Mouse (Mus musculus): ENCODE results near the gene Thap4. TPM values are rescaled to one million over a fixed set of nuclear protein-coding genes. Genes with fewer than 3 reads are reported as not detected.

Thap4 gene
- polyA plus RNA-seq, 1 experiment from 2014 or later = 59.0 TPM

GRCm38 (mm10) chr1:93740671-93741070, 14.0 kb downstream of the Thap4 start:
- H3K27ac ChIP-seq (ENCODE audit: low read depth, low read length) = no peak overlapping the region
- no peak for ATAC-seq
- H3K27me3 ChIP-seq (replicated peaks; ENCODE audit: control insufficient read depth, insufficient read depth, low read length) = no peaks in the 10 kb centered on the region
- 89% methylated on average over 2 of the region's 2 CpGs for WGBS
- H3K9me3 ChIP-seq (ENCODE audit: control insufficient read depth) = no peaks in the 10 kb centered on the region
- H3K36me3 ChIP-seq (ENCODE audit: control insufficient read depth, insufficient read depth) = peaks cover 1% of the 10 kb centered on the region; the same call in 1 of the 2 replicates
- no peak overlapping the region for H3K9ac ChIP-seq (ENCODE audit: low read depth, low read length)
- H3K4me2 ChIP-seq (replicated peaks; ENCODE audit: low read depth) = no peak overlapping the region
- no peaks in the 10 kb centered on the region for H3K4me1 ChIP-seq (replicated peaks; ENCODE audit: control insufficient read depth, insufficient read depth, low read length)
- TF ChIP-seq CTCF (IDR thresholded peaks at IDR 0.05; ENCODE audit: low read depth) = no peak
- H3K4me3 ChIP-seq (ENCODE audit: low read depth, low read length) = no peak overlapping the region

- no peaks in the 10 kb centered on the region for H3K36me3 ChIP-seq (ENCODE audit: control insufficient read depth, insufficient read depth)
- no peak overlapping the region for H3K27ac ChIP-seq (ENCODE audit: low read depth, low read length)
- H3K4me1 ChIP-seq (replicated peaks; ENCODE audit: control insufficient read depth, insufficient read depth, low read length) = no peaks in the 10 kb centered on the region
- no peak overlapping the region for H3K9ac ChIP-seq (ENCODE audit: low read depth, low read length)
- H3K4me3 ChIP-seq (ENCODE audit: low read depth, low read length) = no peak overlapping the region
- ATAC-seq = no peak
- H3K9me3 ChIP-seq (ENCODE audit: control insufficient read depth) = no peaks in the 10 kb centered on the region
- TF ChIP-seq CTCF (IDR thresholded peaks at IDR 0.05; ENCODE audit: low read depth) = no peak
- no peak overlapping the region for H3K4me2 ChIP-seq (replicated peaks; ENCODE audit: low read depth)
- 85% methylated on average over 5 of the region's 5 CpGs for WGBS
- no peaks in the 10 kb centered on the region for H3K27me3 ChIP-seq (replicated peaks; ENCODE audit: control insufficient read depth, insufficient read depth, low read length)
Measured at GRCm38 (mm10) chr1:93737711-93738110, 17.0 kb downstream of the Thap4 start.

- Histone ChIP-seq H3K9me3 (ENCODE audit: control insufficient read depth) (no peaks in the 10 kb centered on the region), H3K4me1 (replicated peaks; ENCODE audit: control insufficient read depth, insufficient read depth, low read length) (no peaks in the 10 kb centered on the region; the same call in 1 of the 2 replicates), H3K36me3 (ENCODE audit: control insufficient read depth, insufficient read depth) (no peaks in the 10 kb centered on the region), H3K27ac (ENCODE audit: low read depth, low read length) (no peak overlapping the region), H3K4me2 (replicated peaks; ENCODE audit: low read depth) (no peak overlapping the region), H3K27me3 (replicated peaks; ENCODE audit: control insufficient read depth, insufficient read depth, low read length) (no peaks in the 10 kb centered on the region), H3K4me3 (ENCODE audit: low read depth, low read length) (no peak overlapping the region), H3K9ac (ENCODE audit: low read depth, low read length) (no peak overlapping the region)
- ATAC-seq = no peak
- 86% methylated on average over 3 of the region's 3 CpGs for WGBS
- no peak for TF ChIP-seq CTCF (IDR thresholded peaks at IDR 0.05; ENCODE audit: low read depth)
Measured at GRCm38 (mm10) chr1:93735859-93736258, 18.8 kb downstream of the Thap4 start.

- Histone ChIP-seq H3K4me3 (ENCODE audit: low read depth, low read length) (0 out of 2 replicates have a peak overlapping the region, but pooled peaks have one; percentile 16), H3K27me3 (replicated peaks; ENCODE audit: control insufficient read depth, insufficient read depth, low read length) (no peaks in the 10 kb centered on the region), H3K4me2 (replicated peaks; ENCODE audit: low read depth) (peak overlapping the region; percentile 47), H3K9ac (ENCODE audit: low read depth, low read length) (no peak overlapping the region), H3K9me3 (ENCODE audit: control insufficient read depth) (no peaks in the 10 kb centered on the region), H3K4me1 (replicated peaks; ENCODE audit: control insufficient read depth, insufficient read depth, low read length) (no peaks in the 10 kb centered on the region; the same call in 1 of the 2 replicates), H3K27ac (ENCODE audit: low read depth, low read length) (no peak overlapping the region), H3K36me3 (ENCODE audit: control insufficient read depth, insufficient read depth) (peaks cover 4% of the 10 kb centered on the region; the same call in 1 of the 2 replicates)
- no peak for TF ChIP-seq CTCF (IDR thresholded peaks at IDR 0.05; ENCODE audit: low read depth)
- 24% methylated on average over 3 of the region's 3 CpGs for WGBS
- peak; percentile 57; the same call in 1 of the 2 replicates for ATAC-seq
Measured at GRCm38 (mm10) chr1:93731880-93732281, 22.8 kb downstream of the Thap4 start.

DNA sequence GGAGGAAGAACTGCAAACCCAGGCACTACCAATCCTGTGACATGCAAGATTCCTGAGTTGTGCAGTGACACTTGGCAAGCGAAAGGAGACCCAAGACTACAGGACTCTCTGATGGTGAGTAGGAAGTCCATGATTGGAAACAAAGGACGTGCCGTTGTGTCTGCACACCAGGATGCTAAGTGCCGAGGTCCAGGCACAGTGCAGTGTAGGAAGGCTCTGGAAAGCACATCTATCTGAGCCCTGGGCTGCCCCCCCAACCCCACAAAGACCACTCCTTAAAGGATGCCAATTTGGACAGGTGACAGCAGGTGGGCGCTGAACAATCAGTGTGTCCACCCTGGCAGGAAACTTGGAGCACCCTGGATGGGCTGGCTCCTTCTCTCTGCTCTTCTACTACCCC, 23.6 kb downstream of the Thap4 start:
- Histone ChIP-seq H3K27me3 (replicated peaks; ENCODE audit: control insufficient read depth, insufficient read depth, low read length) (no peaks in the 10 kb centered on the region), H3K27ac (ENCODE audit: low read depth, low read length) (no peak overlapping the region; the same call in 1 of the 2 replicates), H3K9me3 (ENCODE audit: control insufficient read depth) (no peaks in the 10 kb centered on the region), H3K4me1 (replicated peaks; ENCODE audit: control insufficient read depth, insufficient read depth, low read length) (no peaks in the 10 kb centered on the region; the same call in 1 of the 2 replicates), H3K4me2 (replicated peaks; ENCODE audit: low read depth) (peak overlapping the region; percentile 47), H3K4me3 (ENCODE audit: low read depth, low read length) (0 out of 2 replicates have a peak overlapping the region, but pooled peaks have one; percentile 16), H3K9ac (ENCODE audit: low read depth, low read length) (no peak overlapping the region), H3K36me3 (ENCODE audit: control insufficient read depth, insufficient read depth) (peaks cover 4% of the 10 kb centered on the region; the same call in 1 of the 2 replicates)
- 88% methylated on average over 5 of the region's 5 CpGs for WGBS
- ATAC-seq = peak; percentile 39
- no peak for TF ChIP-seq CTCF (IDR thresholded peaks at IDR 0.05; ENCODE audit: low read depth)

DNA sequence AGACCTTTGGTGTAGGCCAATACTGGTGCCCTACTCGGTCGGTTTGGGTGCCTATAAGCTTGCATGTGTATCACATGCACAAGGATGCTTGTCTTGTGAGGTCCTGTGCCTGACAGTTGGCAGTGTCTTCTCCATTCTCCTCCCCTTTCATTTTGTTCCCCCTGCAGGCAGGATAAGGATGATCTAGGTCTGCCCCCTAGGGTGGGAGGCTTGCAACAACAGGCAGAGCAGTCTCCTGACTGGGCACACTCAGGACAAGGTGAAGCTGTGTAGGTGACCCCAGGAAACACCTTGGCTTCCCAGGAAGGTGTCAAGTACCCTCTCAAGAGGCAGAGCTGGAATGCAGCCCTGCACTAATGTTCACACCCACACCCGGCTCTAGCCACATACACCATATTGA, 27.7 kb downstream of the Thap4 start:
- Histone ChIP-seq H3K4me2 (replicated peaks; ENCODE audit: low read depth) (no peak overlapping the region), H3K27me3 (replicated peaks; ENCODE audit: control insufficient read depth, insufficient read depth, low read length) (no peaks in the 10 kb centered on the region), H3K4me3 (ENCODE audit: low read depth, low read length) (no peak overlapping the region), H3K27ac (ENCODE audit: low read depth, low read length) (no peak overlapping the region), H3K36me3 (ENCODE audit: control insufficient read depth, insufficient read depth) (peaks cover 8% of the 10 kb centered on the region; the same call in 1 of the 2 replicates), H3K9ac (ENCODE audit: low read depth, low read length) (no peak overlapping the region), H3K4me1 (replicated peaks; ENCODE audit: control insufficient read depth, insufficient read depth, low read length) (no peaks in the 10 kb centered on the region; the same call in 1 of the 2 replicates), H3K9me3 (ENCODE audit: control insufficient read depth) (no peaks in the 10 kb centered on the region)
- TF ChIP-seq CTCF (IDR thresholded peaks at IDR 0.05; ENCODE audit: low read depth) = peak; percentile 94
- ATAC-seq = peak; percentile 48
- 66% methylated on average over 3 of the region's 3 CpGs for WGBS

All from intestine, postnatal 0 days (tissue).